Mouse (Mus musculus): ENCODE results near the gene Tep1. TPM values are rescaled to one million over a fixed set of nuclear protein-coding genes. Genes with fewer than 3 reads are reported as not detected.
A peak's percentile ranks its signal among the peaks of the same experiment; 100 is the strongest.
"Not testable (repeated sequence)": the region's sequence is repeated elsewhere in the genome, so short reads cannot be mapped to it uniquely, and the experiment has no call there.

The Tep1 gene
- 6.2 and 6.6 TPM in 2 replicates for polyA plus RNA-seq (2015; fragmentation: Nextera tagmentation; extraction: Ambion mirVana)

GRCm38 (mm10) chr14:50869889-50870804, at the start of gene Tep1:
Tep1 (minus strand) TSS chr14:50870560.
- DNase-seq (peak; percentile 86), ATAC-seq (peak; percentile 97)
- Histone ChIP-seq H3K27ac (ENCODE audit: low read depth) (peak within 1 kb of the TSS; percentile 89), H3K9ac (replicated peaks) (peak within 1 kb of the TSS; percentile 63), H3K9me3 (ENCODE audit: low read length) (no peaks in the 10 kb centered on the region), H3K27me3 (ENCODE audit: insufficient read depth, low read length) (no peaks in the 10 kb centered on the region), H3K4me2 (ENCODE audit: low read depth, low read length) (peak within 1 kb of the TSS; percentile 74), H3K4me3 (ENCODE audit: low read depth, low read length) (peak within 1 kb of the TSS; percentile 73), H3K4me1 (ENCODE audit: insufficient read depth) (peaks cover 6% of the 10 kb centered on the region; the same call in 1 of the 2 replicates), H3K36me3 (replicated peaks; ENCODE audit: insufficient read depth, low read length) (peaks cover 9% of the 10 kb centered on the region; the same call in 1 of the 2 replicates)
- WGBS (ENCODE audit: insufficient replicate concordance) = 3% methylated on average over 32 of the region's 32 CpGs
- TF ChIP-seq CTCF (IDR thresholded peaks at IDR 0.05; ENCODE audit: low read depth) (no peak), EP300 (IDR thresholded peaks at IDR 0.05; ENCODE audit: low read depth) (no peak)

GRCm38 (mm10) chr14:50911356-50911755, 41.0 kb upstream of the Tep1 start:
- H3K27me3 ChIP-seq (ENCODE audit: insufficient read depth, low read length) = no peaks in the 10 kb centered on the region
- no peak overlapping the region for H3K9ac ChIP-seq (replicated peaks)
- peaks cover 25% of the 10 kb centered on the region for H3K36me3 ChIP-seq (replicated peaks; ENCODE audit: insufficient read depth, low read length)
- DNase-seq (no peak), ATAC-seq (no peak)
- no peak overlapping the region for H3K4me3 ChIP-seq (ENCODE audit: low read depth, low read length)
- H3K4me1 ChIP-seq (ENCODE audit: insufficient read depth) = no peaks in the 10 kb centered on the region
- TF ChIP-seq EP300 (IDR thresholded peaks at IDR 0.05; ENCODE audit: low read depth) = no peak
- TF ChIP-seq CTCF (IDR thresholded peaks at IDR 0.05; ENCODE audit: low read depth) = no peak
- H3K9me3 ChIP-seq (ENCODE audit: low read length) = no peaks in the 10 kb centered on the region
- H3K4me2 ChIP-seq (ENCODE audit: low read depth, low read length) = no peak overlapping the region
- H3K27ac ChIP-seq (ENCODE audit: low read depth) = no peak overlapping the region
- WGBS (ENCODE audit: insufficient replicate concordance) = 57% methylated on average over 3 of the region's 3 CpGs

GRCm38 (mm10) chr14:50908126-50908525, 37.8 kb upstream of the Tep1 start:
- Histone ChIP-seq H3K9me3 (ENCODE audit: low read length) (no peaks in the 10 kb centered on the region), H3K4me1 (ENCODE audit: insufficient read depth) (peaks cover 8% of the 10 kb centered on the region), H3K36me3 (replicated peaks; ENCODE audit: insufficient read depth, low read length) (peaks cover 6% of the 10 kb centered on the region; the same call in 1 of the 2 replicates), H3K4me2 (ENCODE audit: low read depth, low read length) (no peak overlapping the region), H3K27me3 (ENCODE audit: insufficient read depth, low read length) (no peaks in the 10 kb centered on the region), H3K9ac (replicated peaks) (no peak overlapping the region), H3K27ac (ENCODE audit: low read depth) (no peak overlapping the region), H3K4me3 (ENCODE audit: low read depth, low read length) (no peak overlapping the region)
- no peak for ATAC-seq
- WGBS (ENCODE audit: insufficient replicate concordance) = 51% methylated on average over 4 of the region's 4 CpGs
- no peak for TF ChIP-seq CTCF (IDR thresholded peaks at IDR 0.05; ENCODE audit: low read depth)
- TF ChIP-seq EP300 (IDR thresholded peaks at IDR 0.05; ENCODE audit: low read depth) = no peak
- DNase-seq = no peak

- ATAC-seq; H3K36me3 ChIP-seq (replicated peaks; ENCODE audit: insufficient read depth, low read length): not testable (repeated sequence)
Measured at GRCm38 (mm10) chr14:50905327-50905726, 35.0 kb upstream of the Tep1 start.

GRCm38 (mm10) chr14:50904828-50905129, 34.4 kb upstream of the Tep1 start:
- Histone ChIP-seq H3K4me2 (ENCODE audit: low read depth, low read length) (no peak overlapping the region), H3K27ac (ENCODE audit: low read depth) (no peak overlapping the region), H3K9ac (replicated peaks) (no peak overlapping the region), H3K9me3 (ENCODE audit: low read length) (0 out of 2 replicates have a peak, but pooled peaks cover 3% of the 10 kb centered on the region), H3K27me3 (ENCODE audit: insufficient read depth, low read length) (no peaks in the 10 kb centered on the region), H3K4me1 (ENCODE audit: insufficient read depth) (peaks cover 8% of the 10 kb centered on the region), H3K4me3 (ENCODE audit: low read depth, low read length) (no peak overlapping the region), H3K36me3 (replicated peaks; ENCODE audit: insufficient read depth, low read length) (no peaks in the 10 kb centered on the region)
- ATAC-seq = no peak
- 80% methylated on average over 4 of the region's 4 CpGs for WGBS (ENCODE audit: insufficient replicate concordance)
- DNase-seq = no peak
- TF ChIP-seq EP300 (IDR thresholded peaks at IDR 0.05; ENCODE audit: low read depth) = no peak
- TF ChIP-seq CTCF (IDR thresholded peaks at IDR 0.05; ENCODE audit: low read depth) = 0 out of 2 replicates have a peak, but pooled peaks have one; percentile 6

More at GRCm38 (mm10) chr14:50905327-50905726, 35.0 kb upstream of the Tep1 start:
- not testable (repeated sequence) for H3K27ac ChIP-seq (ENCODE audit: low read depth); H3K9ac ChIP-seq (replicated peaks); H3K4me2 ChIP-seq (ENCODE audit: low read depth, low read length); H3K4me3 ChIP-seq (ENCODE audit: low read depth, low read length); H3K9me3 ChIP-seq (ENCODE audit: low read length); DNase-seq; H3K27me3 ChIP-seq (ENCODE audit: insufficient read depth, low read length); H3K4me1 ChIP-seq (ENCODE audit: insufficient read depth)

GRCm38 (mm10) chr14:50903973-50904827, 33.8 kb upstream of the Tep1 start:
- Histone ChIP-seq H3K4me2 (ENCODE audit: low read depth, low read length) (peak overlapping the region; percentile 76), H3K4me3 (ENCODE audit: low read depth, low read length) (peak overlapping the region; percentile 54), H3K9ac (replicated peaks) (peak overlapping the region; percentile 48), H3K27ac (ENCODE audit: low read depth) (no peak overlapping the region), H3K27me3 (ENCODE audit: insufficient read depth, low read length) (no peaks in the 10 kb centered on the region), H3K36me3 (replicated peaks; ENCODE audit: insufficient read depth, low read length) (no peaks in the 10 kb centered on the region), H3K9me3 (ENCODE audit: low read length) (0 out of 2 replicates have a peak, but pooled peaks cover 3% of the 10 kb centered on the region), H3K4me1 (ENCODE audit: insufficient read depth) (peaks cover 8% of the 10 kb centered on the region)
- ATAC-seq = peak; percentile 79
- TF ChIP-seq EP300 (IDR thresholded peaks at IDR 0.05; ENCODE audit: low read depth) (no peak), CTCF (IDR thresholded peaks at IDR 0.05; ENCODE audit: low read depth) (peak; percentile 64)
- 9% methylated on average over 26 of the region's 26 CpGs for WGBS (ENCODE audit: insufficient replicate concordance)
- peak; percentile 53 for DNase-seq

GRCm38 (mm10) chr14:50897992-50898391, 27.6 kb upstream of the Tep1 start:
- WGBS (ENCODE audit: insufficient replicate concordance) = 49% methylated on average over 2 of the region's 2 CpGs
- not testable (repeated sequence) for H3K9me3 ChIP-seq (ENCODE audit: low read length); DNase-seq; H3K9ac ChIP-seq (replicated peaks); H3K4me1 ChIP-seq (ENCODE audit: insufficient read depth); H3K4me3 ChIP-seq (ENCODE audit: low read depth, low read length); H3K27me3 ChIP-seq (ENCODE audit: insufficient read depth, low read length); ATAC-seq; H3K36me3 ChIP-seq (replicated peaks; ENCODE audit: insufficient read depth, low read length); H3K27ac ChIP-seq (ENCODE audit: low read depth); H3K4me2 ChIP-seq (ENCODE audit: low read depth, low read length)

Data from liver, postnatal 0 days (tissue).